Mouse (Mus musculus): ENCODE data around the gene Amigo2. TPM values are rescaled to one million over a fixed set of nuclear protein-coding genes. Genes with fewer than 3 reads are reported as not detected.

The Amigo2 gene
- polyA plus RNA-seq, 1 experiment from 2014 or later: 19.7 TPM

DNA sequence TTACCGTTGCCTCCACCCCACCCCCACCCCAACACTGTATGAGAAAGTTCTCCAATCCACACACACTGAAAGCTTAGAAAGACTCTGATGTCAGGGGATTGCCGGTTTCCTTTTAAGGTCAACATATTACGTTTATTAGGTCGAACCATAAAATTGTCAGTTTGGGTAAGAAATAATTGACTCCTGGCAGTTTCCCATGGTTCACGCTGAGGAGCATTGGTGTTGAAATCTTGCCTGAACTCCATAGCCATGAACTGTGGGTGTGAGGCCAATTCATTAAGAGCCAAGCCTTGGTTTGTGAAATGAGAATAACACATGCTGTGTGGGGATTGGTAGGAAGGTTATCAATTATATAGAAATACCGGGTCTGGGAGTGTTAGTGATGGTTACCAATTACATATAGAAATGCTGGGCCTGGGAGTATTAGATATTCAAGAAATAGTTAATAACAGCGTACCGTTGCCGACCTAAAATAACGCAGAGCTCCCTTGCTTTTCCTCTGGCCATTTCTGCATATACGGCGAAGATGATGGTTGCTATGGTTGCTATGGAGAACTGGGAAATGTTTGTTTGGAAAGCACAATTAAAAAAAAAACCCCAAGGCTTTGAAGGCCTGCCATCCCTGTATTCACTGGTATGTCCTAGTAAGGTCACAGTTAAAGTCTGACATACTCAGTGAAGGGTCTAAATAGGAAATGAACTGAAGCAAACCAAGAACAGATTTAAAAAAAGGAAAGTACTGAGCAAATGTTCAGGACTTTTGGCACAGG is 28.7 kb upstream of the Amigo2 start:
- Histone ChIP-seq H3K36me3 (ENCODE audit: control insufficient read depth, insufficient read depth, low read length) (no peaks in the 10 kb centered on the region), H3K9me3 (replicated peaks; ENCODE audit: control insufficient read depth, low read length, poor library complexity, severe bottlenecking) (no peaks in the 10 kb centered on the region), H3K27ac (ENCODE audit: low read length) (peak overlapping the region; percentile 45), H3K27me3 (ENCODE audit: control insufficient read depth, insufficient read depth, low read depth, low read length) (no peaks in the 10 kb centered on the region), H3K4me1 (ENCODE audit: control insufficient read depth, insufficient read depth, low read length) (peaks cover 20% of the 10 kb centered on the region), H3K4me3 (ENCODE audit: low read depth, low read length) (no peak overlapping the region), H3K9ac (ENCODE audit: low read depth, low read length) (no peak overlapping the region), H3K4me2 (ENCODE audit: low read length) (no peak overlapping the region)
- no peak for ATAC-seq
- 75% methylated on average over 12 of the region's 12 CpGs for WGBS

DNA sequence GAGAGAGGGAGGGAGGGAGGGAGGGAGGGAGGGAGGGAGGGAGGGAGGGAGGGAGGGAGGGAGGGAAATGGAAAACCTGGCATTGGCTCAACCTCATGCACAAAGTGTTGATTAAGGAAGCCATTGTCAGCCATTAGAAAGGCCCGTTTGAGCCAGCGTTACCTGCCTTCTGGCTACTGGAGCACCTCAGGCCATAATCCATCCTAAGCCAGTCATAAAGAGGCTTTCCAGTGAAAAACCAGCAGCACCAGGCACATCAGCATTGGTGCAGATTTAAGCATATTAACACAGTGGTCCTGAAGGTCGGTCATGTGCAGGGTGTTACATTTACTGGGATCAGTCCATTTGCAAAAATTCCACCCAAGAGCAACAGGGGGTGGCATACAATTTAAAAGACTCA is 25.7 kb upstream of the Amigo2 start:
- H3K4me3 ChIP-seq (ENCODE audit: low read depth, low read length): no peak overlapping the region
- no peaks in the 10 kb centered on the region for H3K36me3 ChIP-seq (ENCODE audit: control insufficient read depth, insufficient read depth, low read length)
- H3K9me3 ChIP-seq (replicated peaks; ENCODE audit: control insufficient read depth, low read length, poor library complexity, severe bottlenecking): no peaks in the 10 kb centered on the region
- H3K27ac ChIP-seq (ENCODE audit: low read length): no peak overlapping the region
- H3K4me1 ChIP-seq (ENCODE audit: control insufficient read depth, insufficient read depth, low read length): peaks cover 20% of the 10 kb centered on the region
- H3K27me3 ChIP-seq (ENCODE audit: control insufficient read depth, insufficient read depth, low read depth, low read length): no peaks in the 10 kb centered on the region
- H3K9ac ChIP-seq (ENCODE audit: low read depth, low read length): no peak overlapping the region
- WGBS: 59% methylated on average over 3 of the region's 3 CpGs
- H3K4me2 ChIP-seq (ENCODE audit: low read length): no peak overlapping the region
- no peak for ATAC-seq

- Histone ChIP-seq H3K4me2 (ENCODE audit: low read length) (no peak overlapping the region), H3K4me1 (ENCODE audit: control insufficient read depth, insufficient read depth, low read length) (peaks cover 19% of the 10 kb centered on the region), H3K9ac (ENCODE audit: low read depth, low read length) (no peak overlapping the region), H3K9me3 (replicated peaks; ENCODE audit: control insufficient read depth, low read length, poor library complexity, severe bottlenecking) (no peaks in the 10 kb centered on the region), H3K4me3 (ENCODE audit: low read depth, low read length) (no peak overlapping the region), H3K27ac (ENCODE audit: low read length) (no peak overlapping the region), H3K36me3 (ENCODE audit: control insufficient read depth, insufficient read depth, low read length) (no peaks in the 10 kb centered on the region), H3K27me3 (ENCODE audit: control insufficient read depth, insufficient read depth, low read depth, low read length) (no peaks in the 10 kb centered on the region)
- 44% methylated on average over 7 of the region's 7 CpGs for WGBS
- no peak for ATAC-seq
These were observed 25.1 kb upstream of the Amigo2 start for GRCm38 (mm10) chr15:97271985-97272697.

- H3K9ac ChIP-seq (ENCODE audit: low read depth, low read length): no peak overlapping the region
- no peaks in the 10 kb centered on the region for H3K4me1 ChIP-seq (ENCODE audit: control insufficient read depth, insufficient read depth, low read length)
- H3K4me2 ChIP-seq (ENCODE audit: low read length): no peak overlapping the region
- H3K4me3 ChIP-seq (ENCODE audit: low read depth, low read length): no peak overlapping the region
- H3K27ac ChIP-seq (ENCODE audit: low read length): no peak overlapping the region
- WGBS: 72% methylated on average over 8 of the region's 8 CpGs
- H3K27me3 ChIP-seq (ENCODE audit: control insufficient read depth, insufficient read depth, low read depth, low read length): no peaks in the 10 kb centered on the region
- no peaks in the 10 kb centered on the region for H3K36me3 ChIP-seq (ENCODE audit: control insufficient read depth, insufficient read depth, low read length)
- no peaks in the 10 kb centered on the region for H3K9me3 ChIP-seq (replicated peaks; ENCODE audit: control insufficient read depth, low read length, poor library complexity, severe bottlenecking)
- ATAC-seq: no peak
These were observed 20.1 kb upstream of the Amigo2 start for GRCm38 (mm10) chr15:97267094-97267695.

DNA sequence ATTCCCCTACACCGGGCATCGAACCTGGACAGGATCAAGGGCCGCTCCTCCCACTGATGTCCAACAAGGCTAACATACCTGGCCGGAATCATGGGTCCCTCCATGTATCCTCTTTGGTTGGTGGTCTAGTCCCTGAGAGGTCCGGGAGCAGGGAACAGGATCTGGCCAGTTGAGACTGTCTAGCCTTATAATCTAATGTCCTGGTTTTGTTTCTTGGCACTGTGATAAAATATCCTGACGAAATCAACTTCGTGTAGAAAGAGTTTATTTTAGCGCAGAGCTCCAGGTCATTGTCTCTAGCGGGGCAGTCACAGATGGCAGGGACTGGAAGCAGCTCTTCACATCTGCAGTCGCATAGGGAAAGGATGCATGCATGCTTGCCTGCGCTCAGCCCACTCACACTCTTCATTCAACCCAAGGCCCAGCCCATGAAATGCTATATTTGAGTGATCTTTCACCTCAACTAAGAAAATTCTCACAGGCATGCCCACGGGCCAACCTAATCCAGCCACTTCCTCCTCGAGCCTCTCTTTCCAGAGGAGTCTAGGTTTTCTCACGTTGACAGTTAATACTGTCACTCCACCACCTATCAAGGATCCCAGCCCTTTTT is 19.3 kb upstream of the Amigo2 start:
- H3K27ac ChIP-seq (ENCODE audit: low read length): no peak overlapping the region
- H3K4me3 ChIP-seq (ENCODE audit: low read depth, low read length): no peak overlapping the region
- no peak for ATAC-seq
- H3K9me3 ChIP-seq (replicated peaks; ENCODE audit: control insufficient read depth, low read length, poor library complexity, severe bottlenecking): no peaks in the 10 kb centered on the region
- H3K36me3 ChIP-seq (ENCODE audit: control insufficient read depth, insufficient read depth, low read length): no peaks in the 10 kb centered on the region
- WGBS: 85% methylated on average over 14 of the region's 14 CpGs
- H3K9ac ChIP-seq (ENCODE audit: low read depth, low read length): no peak overlapping the region
- H3K27me3 ChIP-seq (ENCODE audit: control insufficient read depth, insufficient read depth, low read depth, low read length): no peaks in the 10 kb centered on the region
- H3K4me2 ChIP-seq (ENCODE audit: low read length): no peak overlapping the region
- H3K4me1 ChIP-seq (ENCODE audit: control insufficient read depth, insufficient read depth, low read length): no peaks in the 10 kb centered on the region

GRCm38 (mm10) chr15:97262251-97262650 is 15.2 kb upstream of the Amigo2 start:
- Histone ChIP-seq H3K27ac (ENCODE audit: low read length) (no peak overlapping the region), H3K9me3 (replicated peaks; ENCODE audit: control insufficient read depth, low read length, poor library complexity, severe bottlenecking) (no peaks in the 10 kb centered on the region), H3K36me3 (ENCODE audit: control insufficient read depth, insufficient read depth, low read length) (no peaks in the 10 kb centered on the region), H3K4me2 (ENCODE audit: low read length) (no peak overlapping the region), H3K4me3 (ENCODE audit: low read depth, low read length) (no peak overlapping the region), H3K9ac (ENCODE audit: low read depth, low read length) (no peak overlapping the region), H3K27me3 (ENCODE audit: control insufficient read depth, insufficient read depth, low read depth, low read length) (no peaks in the 10 kb centered on the region), H3K4me1 (ENCODE audit: control insufficient read depth, insufficient read depth, low read length) (no peaks in the 10 kb centered on the region)
- WGBS: 74% methylated on average over 9 of the region's 9 CpGs
- ATAC-seq: no peak

DNA sequence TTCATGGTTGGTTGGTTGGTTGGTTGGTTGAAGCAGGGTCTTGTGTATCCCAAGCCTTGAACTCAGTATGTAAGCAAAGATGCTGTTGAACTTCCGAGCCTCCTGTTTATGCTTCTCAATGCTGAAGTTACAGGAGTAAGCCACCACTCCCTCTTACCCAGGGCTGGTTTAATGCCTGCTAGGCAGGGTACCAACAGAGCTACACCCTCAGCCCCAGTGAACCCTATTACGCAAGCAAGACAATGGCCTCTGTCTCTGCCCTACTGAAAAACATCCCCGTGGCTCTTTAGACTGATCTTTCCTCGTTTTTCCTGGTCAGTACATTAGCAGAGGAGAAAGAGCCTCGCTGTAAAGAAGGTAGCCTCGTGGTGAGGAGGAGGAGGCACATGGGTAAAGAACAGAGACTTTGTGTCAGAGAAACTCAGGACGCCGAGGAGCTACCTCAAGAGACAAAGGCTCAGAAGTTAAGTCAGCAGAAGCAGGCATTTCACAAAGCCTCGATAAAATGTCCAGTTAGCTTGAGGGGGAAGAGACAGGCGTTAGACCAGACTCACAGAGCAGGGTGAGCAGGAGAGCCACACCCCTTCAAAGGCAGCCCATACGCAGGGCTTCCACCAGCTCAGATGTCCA is 13.0 kb upstream of the Amigo2 start:
- H3K4me3 ChIP-seq (ENCODE audit: low read depth, low read length): no peak overlapping the region
- ATAC-seq: no peak

GRCm38 (mm10) chr15:97259300-97259699 is 12.2 kb upstream of the Amigo2 start:
- Histone ChIP-seq H3K9me3 (replicated peaks; ENCODE audit: control insufficient read depth, low read length, poor library complexity, severe bottlenecking) (no peaks in the 10 kb centered on the region), H3K4me3 (ENCODE audit: low read depth, low read length) (no peak overlapping the region), H3K4me1 (ENCODE audit: control insufficient read depth, insufficient read depth, low read length) (no peaks in the 10 kb centered on the region), H3K27me3 (ENCODE audit: control insufficient read depth, insufficient read depth, low read depth, low read length) (no peaks in the 10 kb centered on the region), H3K27ac (ENCODE audit: low read length) (no peak overlapping the region), H3K36me3 (ENCODE audit: control insufficient read depth, insufficient read depth, low read length) (no peaks in the 10 kb centered on the region), H3K4me2 (ENCODE audit: low read length) (no peak overlapping the region), H3K9ac (ENCODE audit: low read depth, low read length) (no peak overlapping the region)
- no peak for ATAC-seq
- WGBS: 81% methylated on average over 8 of the region's 8 CpGs

More for the DNA sequence above, 13.0 kb upstream of the Amigo2 start:
- Histone ChIP-seq H3K27ac (ENCODE audit: low read length) (no peak overlapping the region), H3K9me3 (replicated peaks; ENCODE audit: control insufficient read depth, low read length, poor library complexity, severe bottlenecking) (no peaks in the 10 kb centered on the region), H3K4me1 (ENCODE audit: control insufficient read depth, insufficient read depth, low read length) (no peaks in the 10 kb centered on the region), H3K27me3 (ENCODE audit: control insufficient read depth, insufficient read depth, low read depth, low read length) (no peaks in the 10 kb centered on the region), H3K4me2 (ENCODE audit: low read length) (no peak overlapping the region), H3K9ac (ENCODE audit: low read depth, low read length) (no peak overlapping the region), H3K36me3 (ENCODE audit: control insufficient read depth, insufficient read depth, low read length) (no peaks in the 10 kb centered on the region)
- 81% methylated on average over 11 of the region's 11 CpGs for WGBS

Data from midbrain, embryonic 16.5 days (tissue).